Mouse (Mus musculus) brain, embryonic 14.5 days (tissue): Measurements from ENCODE around the gene Gstcd.

Experiments
- CTCF ChIP-seq: fragments of 200-500 bp; IDR thresholded peaks from 2 replicates; pipeline ENCODE4 v1.5.1; 2012; ENCODE audit warnings: inconsistent platforms, mild to moderate bottlenecking, moderate library complexity, borderline replicate concordance; ENCODE audit not compliant: insufficient read depth, insufficient read length; ENCODE audit errors: extremely low read depth
- POLR2A ChIP-seq: fragments of 200-500 bp; IDR thresholded peaks from 2 replicates; pipeline ENCODE4 v1.6.1; 2012; ENCODE audit warnings: mild to moderate bottlenecking, inconsistent platforms, borderline replicate concordance; ENCODE audit not compliant: poor library complexity, insufficient read depth, insufficient read length, severe bottlenecking; ENCODE audit errors: extremely low read depth

GRCm38 (mm10) chr3:133007250-133007649 is 84.6 kb downstream of the Gstcd start:
- no peak for TF ChIP-seq CTCF
- no peak for TF ChIP-seq POLR2A
